Mouse (Mus musculus) limb, embryonic 15.5 days (tissue): Measurements from ENCODE around the gene Lag3. TPM values are rescaled to one million over a fixed set of nuclear protein-coding genes. Genes with fewer than 3 reads are reported as not detected.

Source experiments
- ATAC-seq: fragments of 200-750 bp; cut with Nextera tagmentation; 2 replicates; pipeline ENCODE4 v1.8.0; 2017; ENCODE audit warnings: low read depth, moderate TSS enrichment; ENCODE audit not compliant: insufficient number of reproducible peaks, low FRiP score, low TSS enrichment
- H3K27ac ChIP-seq: fragments of 300-500 bp; sonication (generic); 2 replicates; pipeline ENCODE4 v1.5.1; 2015; ENCODE audit warnings: moderate library complexity, mild to moderate bottlenecking, inconsistent platforms
- H3K27me3 ChIP-seq: fragments of 300-500 bp; sonication (generic); 2 replicates; pipeline ENCODE4 v1.6.1; 2015; ENCODE audit warnings: inconsistent platforms
- H3K36me3 ChIP-seq: fragments of 300-500 bp; sonication (generic); 2 replicates; pipeline ENCODE4 v1.6.1; 2015; ENCODE audit warnings: inconsistent platforms
- H3K4me1 ChIP-seq: fragments of 300-500 bp; sonication (generic); 2 replicates; pipeline ENCODE4 v1.6.1; 2015; ENCODE audit warnings: inconsistent platforms
- H3K4me2 ChIP-seq: fragments of 300-500 bp; sonication (generic); 2 replicates; pipeline ENCODE4 v1.6.1; 2015; ENCODE audit warnings: mild to moderate bottlenecking, inconsistent platforms
- H3K4me3 ChIP-seq: fragments of 300-500 bp; sonication (generic); 2 replicates; pipeline ENCODE4 v1.5.1; 2015; ENCODE audit warnings: mild to moderate bottlenecking, inconsistent platforms
- H3K9ac ChIP-seq: fragments of 300-500 bp; sonication (generic); 2 replicates; pipeline ENCODE4 v1.6.1; 2015; ENCODE audit warnings: inconsistent platforms
- H3K9me3 ChIP-seq: fragments of 300-500 bp; sonication (generic); 2 replicates; pipeline ENCODE4 v1.6.1; 2016; ENCODE audit warnings: inconsistent platforms
- WGBS: fragments of 180-500 bp; shearing (Covaris S2); methylation state at CpG from one replicate; pipeline ENCODE4 v1.1.7; 2015; 5-methylcytosine and 5-hydroxymethylcytosine counted together
- polyA plus RNA-seq: library from polyadenylated mRNA; unstranded; fragments of >200 nt; fragmentation: Nextera tagmentation; extraction: Ambion mirVana; gene quantifications from 2 replicates; pipeline ENCODE4 v1.2.1, GENCODE M21; 2015

Lag3 gene
- polyA plus RNA-seq: 2.3 TPM in 2 replicates

GRCm38 (mm10) chr6:124911533-124912218, at the start of gene Lag3:
Gene Lag3, minus strand, starts transcription at chr6:124911705.
- peaks cover 31% of the 10 kb centered on the region for H3K36me3 ChIP-seq
- H3K27ac ChIP-seq: peak within 1 kb of the TSS; percentile 59
- 0 out of 2 replicates have a peak within 1 kb of the TSS, but pooled peaks have one; percentile 10 for H3K4me2 ChIP-seq
- H3K4me3 ChIP-seq: no peak within 1 kb of the TSS
- 18% methylated on average over 12 of the region's 13 CpGs for WGBS
- H3K4me1 ChIP-seq: peaks cover 47% of the 10 kb centered on the region
- H3K27me3 ChIP-seq: peaks cover 15% of the 10 kb centered on the region
- no peaks in the 10 kb centered on the region for H3K9me3 ChIP-seq
- ATAC-seq: no peak
- H3K9ac ChIP-seq: no peak within 1 kb of the TSS

DNA sequence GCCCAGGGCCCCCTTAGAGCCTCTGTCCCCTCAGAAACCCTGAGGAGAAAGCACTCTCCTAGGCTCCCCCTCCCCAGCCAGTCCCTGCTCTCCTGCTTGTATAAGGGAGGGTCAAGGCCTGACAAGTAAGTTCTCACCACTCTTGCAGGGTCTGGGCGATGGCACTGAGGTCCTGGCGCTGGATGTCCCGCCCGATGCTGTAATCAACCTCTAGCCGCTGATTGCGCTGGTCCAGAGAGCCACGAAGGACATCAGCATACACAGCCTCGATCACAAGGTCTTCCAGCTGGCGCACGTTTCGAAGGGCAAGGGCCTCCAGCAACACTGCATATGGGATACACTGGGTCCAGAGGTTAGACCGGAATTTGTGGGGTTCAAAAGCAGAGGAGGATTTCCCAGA, 49.5 kb upstream of the Lag3 start:
- H3K27ac ChIP-seq: no peak overlapping the region
- peaks cover 12% of the 10 kb centered on the region; the same call in 1 of the 2 replicates for H3K4me1 ChIP-seq
- H3K9ac ChIP-seq: no peak overlapping the region
- ATAC-seq: no peak
- H3K4me2 ChIP-seq: no peak overlapping the region
- WGBS: 93% methylated on average over 12 of the region's 12 CpGs
- peaks cover 57% of the 10 kb centered on the region for H3K36me3 ChIP-seq
- H3K9me3 ChIP-seq: no peaks in the 10 kb centered on the region
- H3K4me3 ChIP-seq: no peak overlapping the region
- H3K27me3 ChIP-seq: no peaks in the 10 kb centered on the region

- Histone ChIP-seq H3K27me3 (no peaks in the 10 kb centered on the region), H3K4me2 (no peak overlapping the region), H3K4me1 (peaks cover 9% of the 10 kb centered on the region; the same call in 1 of the 2 replicates), H3K36me3 (peaks cover 61% of the 10 kb centered on the region), H3K9me3 (no peaks in the 10 kb centered on the region), H3K27ac (no peak overlapping the region), H3K4me3 (no peak overlapping the region), H3K9ac (no peak overlapping the region)
- ATAC-seq: no peak
- WGBS: 89% methylated on average over 13 of the region's 13 CpGs
Measured at GRCm38 (mm10) chr6:124959960-124960359, 48.5 kb upstream of the Lag3 start.

DNA sequence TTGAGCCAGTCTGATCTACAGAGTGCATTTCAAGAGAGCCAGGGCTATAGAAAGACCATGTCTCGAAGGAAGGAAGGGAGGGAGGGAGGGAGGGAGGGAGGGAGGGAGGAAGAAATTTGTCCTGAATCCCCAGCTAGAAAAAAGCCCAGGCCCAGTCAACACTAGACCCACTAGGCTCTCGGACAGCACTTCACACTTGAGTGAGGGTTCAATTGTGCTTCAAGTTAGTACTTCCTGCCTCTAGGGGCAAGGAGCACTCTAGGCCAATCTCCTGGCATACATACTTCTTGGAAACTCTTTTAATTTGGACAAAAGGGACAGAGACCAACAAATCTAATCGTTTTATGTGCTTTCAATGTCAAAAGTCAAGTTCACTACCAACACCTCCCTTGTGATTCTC, 46.6 kb upstream of the Lag3 start:
- Histone ChIP-seq H3K4me2 (no peak overlapping the region), H3K4me3 (no peak overlapping the region), H3K27me3 (no peaks in the 10 kb centered on the region), H3K27ac (no peak overlapping the region), H3K9me3 (no peaks in the 10 kb centered on the region), H3K36me3 (peaks cover 65% of the 10 kb centered on the region), H3K4me1 (no peaks in the 10 kb centered on the region), H3K9ac (no peak overlapping the region)
- 81% methylated on average over 3 of the region's 3 CpGs for WGBS
- ATAC-seq: no peak

GRCm38 (mm10) chr6:124955212-124955611, 43.7 kb upstream of the Lag3 start:
- H3K9me3 ChIP-seq: no peaks in the 10 kb centered on the region
- no peak overlapping the region for H3K4me2 ChIP-seq
- WGBS: 82% methylated on average over 4 of the region's 4 CpGs
- ATAC-seq: no peak
- no peak overlapping the region for H3K9ac ChIP-seq
- H3K36me3 ChIP-seq: peaks cover 48% of the 10 kb centered on the region
- H3K4me3 ChIP-seq: no peak overlapping the region
- no peak overlapping the region for H3K27ac ChIP-seq
- H3K27me3 ChIP-seq: no peaks in the 10 kb centered on the region
- H3K4me1 ChIP-seq: no peaks in the 10 kb centered on the region

GRCm38 (mm10) chr6:124953991-124954715, 42.6 kb upstream of the Lag3 start:
- H3K36me3 ChIP-seq: peaks cover 37% of the 10 kb centered on the region
- no peak for ATAC-seq

GRCm38 (mm10) chr6:124943526-124943925, 32.0 kb upstream of the Lag3 start:
- Histone ChIP-seq H3K27ac (no peak overlapping the region), H3K9me3 (no peaks in the 10 kb centered on the region), H3K4me1 (no peaks in the 10 kb centered on the region), H3K27me3 (no peaks in the 10 kb centered on the region), H3K36me3 (peaks cover 12% of the 10 kb centered on the region), H3K4me2 (no peak overlapping the region), H3K9ac (no peak overlapping the region), H3K4me3 (no peak overlapping the region)
- 83% methylated on average over 3 of the region's 3 CpGs for WGBS
- ATAC-seq: no peak

More at GRCm38 (mm10) chr6:124953991-124954715, 42.6 kb upstream of the Lag3 start:
- H3K4me2 ChIP-seq: no peak overlapping the region
- no peaks in the 10 kb centered on the region for H3K9me3 ChIP-seq
- WGBS: 87% methylated on average over 2 of the region's 2 CpGs
- H3K4me1 ChIP-seq: no peaks in the 10 kb centered on the region
- no peak overlapping the region for H3K4me3 ChIP-seq
- no peak overlapping the region for H3K27ac ChIP-seq
- no peaks in the 10 kb centered on the region for H3K27me3 ChIP-seq
- no peak overlapping the region for H3K9ac ChIP-seq

DNA sequence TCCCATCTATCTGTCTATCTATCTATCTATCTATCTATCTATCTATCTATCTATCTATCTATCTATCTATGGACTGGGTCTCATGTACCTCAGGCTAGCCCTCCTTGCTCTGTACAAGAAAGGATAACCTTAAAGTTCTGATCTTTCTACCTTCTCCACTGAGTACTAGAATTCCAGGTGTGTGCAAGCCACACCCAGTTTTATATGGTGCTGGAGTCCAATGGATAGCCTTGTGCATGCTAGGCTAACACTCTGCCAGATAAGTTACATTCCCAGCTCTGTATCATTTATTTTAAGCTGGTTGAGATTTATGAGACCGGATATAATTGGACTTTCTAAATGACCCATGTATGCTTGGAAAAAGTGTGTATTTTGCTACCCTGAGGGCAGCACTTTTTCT, 30.2 kb upstream of the Lag3 start:
- no peak overlapping the region for H3K4me2 ChIP-seq
- H3K4me1 ChIP-seq: no peaks in the 10 kb centered on the region
- 94% methylated on average over 1 of the region's 1 CpGs for WGBS
- H3K9ac ChIP-seq: no peak overlapping the region
- no peak overlapping the region for H3K4me3 ChIP-seq
- H3K36me3 ChIP-seq: peaks cover 31% of the 10 kb centered on the region
- no peaks in the 10 kb centered on the region for H3K9me3 ChIP-seq
- no peak overlapping the region for H3K27ac ChIP-seq
- ATAC-seq: no peak
- H3K27me3 ChIP-seq: no peaks in the 10 kb centered on the region

DNA sequence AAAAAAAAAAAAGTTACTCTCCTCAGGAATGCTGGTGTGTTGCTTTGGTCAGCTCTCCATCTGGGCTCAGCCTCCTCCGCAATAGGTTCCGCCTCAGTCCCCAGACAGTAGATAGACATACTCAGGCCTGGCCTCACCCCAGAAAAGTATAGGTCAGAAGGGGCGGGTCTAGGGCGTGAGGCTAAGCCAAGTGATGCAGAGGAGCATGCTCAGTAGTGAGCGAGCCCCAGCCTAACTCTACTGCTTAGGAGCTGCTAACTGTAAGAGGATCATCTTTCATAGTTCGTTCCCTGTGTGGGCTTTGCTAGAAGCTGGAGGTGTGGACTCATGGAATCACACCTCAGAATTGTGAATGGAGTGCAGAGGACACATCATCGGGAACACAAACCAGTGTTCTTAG, 27.0 kb upstream of the Lag3 start:
- Histone ChIP-seq H3K27ac (no peak overlapping the region), H3K4me3 (no peak overlapping the region), H3K9me3 (no peaks in the 10 kb centered on the region), H3K9ac (no peak overlapping the region), H3K4me2 (no peak overlapping the region), H3K27me3 (no peaks in the 10 kb centered on the region), H3K4me1 (peaks cover 8% of the 10 kb centered on the region; the same call in 1 of the 2 replicates), H3K36me3 (peaks cover 61% of the 10 kb centered on the region)
- WGBS: 94% methylated on average over 7 of the region's 7 CpGs
- ATAC-seq: no peak

GRCm38 (mm10) chr6:124937493-124937892, 26.0 kb upstream of the Lag3 start:
- no peak overlapping the region for H3K4me3 ChIP-seq
- H3K9me3 ChIP-seq: no peaks in the 10 kb centered on the region
- no peak overlapping the region for H3K27ac ChIP-seq
- H3K27me3 ChIP-seq: no peaks in the 10 kb centered on the region
- 79% methylated on average over 2 of the region's 2 CpGs for WGBS
- H3K9ac ChIP-seq: no peak overlapping the region
- H3K36me3 ChIP-seq: peaks cover 67% of the 10 kb centered on the region
- H3K4me1 ChIP-seq: peaks cover 13% of the 10 kb centered on the region
- no peak for ATAC-seq
- H3K4me2 ChIP-seq: no peak overlapping the region

DNA sequence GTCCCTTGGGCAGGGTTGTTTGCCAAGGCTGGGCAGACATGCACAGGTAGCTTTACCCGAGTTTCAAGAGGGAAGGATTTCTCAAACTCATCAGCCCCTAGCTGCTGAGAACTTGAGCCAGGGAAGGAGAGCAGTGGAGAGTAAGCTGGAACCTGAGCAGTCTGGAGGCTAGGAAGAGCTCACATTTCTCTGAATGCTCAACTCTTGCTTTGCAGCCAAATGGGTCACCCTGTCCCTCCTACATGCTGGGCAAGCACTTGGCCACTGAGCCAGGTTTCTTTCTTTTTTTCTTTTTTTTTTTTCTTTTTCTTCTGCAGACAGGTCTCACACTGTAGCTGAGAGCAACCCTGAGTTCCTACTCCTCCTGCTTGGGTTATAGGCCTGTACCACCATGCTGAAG, 25.2 kb upstream of the Lag3 start:
- H3K4me1 ChIP-seq: peaks cover 18% of the 10 kb centered on the region
- no peak for ATAC-seq

DNA sequence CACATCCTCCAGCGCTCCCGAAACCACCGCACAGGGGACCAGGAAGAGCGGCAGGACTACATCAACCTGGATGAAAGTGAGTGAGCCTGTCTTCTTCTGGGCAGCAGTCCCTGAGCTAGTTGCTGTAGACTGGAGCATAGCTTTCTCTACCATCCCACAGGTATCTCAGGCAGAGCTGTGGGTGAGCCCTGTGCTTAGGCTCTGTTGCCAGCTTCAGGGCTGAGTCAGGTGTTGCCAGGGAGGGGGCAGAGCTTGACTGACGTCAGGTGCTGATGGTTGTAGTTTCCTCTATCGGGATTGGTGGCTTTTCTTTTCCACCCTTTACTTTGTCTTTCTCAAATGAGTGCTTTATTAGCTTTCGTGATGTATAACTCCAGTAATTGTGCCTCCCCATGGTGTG, 23.2 kb upstream of the Lag3 start:
- H3K4me3 ChIP-seq: no peak overlapping the region
- WGBS: 86% methylated on average over 7 of the region's 7 CpGs
- H3K9me3 ChIP-seq: no peaks in the 10 kb centered on the region
- ATAC-seq: no peak
- peaks cover 65% of the 10 kb centered on the region for H3K36me3 ChIP-seq
- no peak overlapping the region for H3K27ac ChIP-seq
- H3K9ac ChIP-seq: no peak overlapping the region
- H3K4me2 ChIP-seq: no peak overlapping the region
- H3K4me1 ChIP-seq: peaks cover 27% of the 10 kb centered on the region
- H3K27me3 ChIP-seq: no peaks in the 10 kb centered on the region

More for the DNA sequence above, 25.2 kb upstream of the Lag3 start:
- H3K36me3 ChIP-seq: peaks cover 70% of the 10 kb centered on the region
- H3K27ac ChIP-seq: no peak overlapping the region
- H3K9me3 ChIP-seq: no peaks in the 10 kb centered on the region
- H3K9ac ChIP-seq: no peak overlapping the region
- WGBS: 67% methylated on average over 1 of the region's 1 CpGs
- H3K4me2 ChIP-seq: no peak overlapping the region
- no peaks in the 10 kb centered on the region for H3K27me3 ChIP-seq
- no peak overlapping the region for H3K4me3 ChIP-seq
